Mouse (Mus musculus): ENCODE measurements around the gene Nat14. TPM values are rescaled to one million over a fixed set of nuclear protein-coding genes. Genes with fewer than 3 reads are reported as not detected.

The Nat14 gene
- 1.5 TPM for polyA plus RNA-seq (2014; fragmentation: Illumina TruSeq; extraction: RNeasy Lipid Tissue Mini Kit (QIAGEN cat#74804); ENCODE audit: low read depth, low replicate concordance)

DNA sequence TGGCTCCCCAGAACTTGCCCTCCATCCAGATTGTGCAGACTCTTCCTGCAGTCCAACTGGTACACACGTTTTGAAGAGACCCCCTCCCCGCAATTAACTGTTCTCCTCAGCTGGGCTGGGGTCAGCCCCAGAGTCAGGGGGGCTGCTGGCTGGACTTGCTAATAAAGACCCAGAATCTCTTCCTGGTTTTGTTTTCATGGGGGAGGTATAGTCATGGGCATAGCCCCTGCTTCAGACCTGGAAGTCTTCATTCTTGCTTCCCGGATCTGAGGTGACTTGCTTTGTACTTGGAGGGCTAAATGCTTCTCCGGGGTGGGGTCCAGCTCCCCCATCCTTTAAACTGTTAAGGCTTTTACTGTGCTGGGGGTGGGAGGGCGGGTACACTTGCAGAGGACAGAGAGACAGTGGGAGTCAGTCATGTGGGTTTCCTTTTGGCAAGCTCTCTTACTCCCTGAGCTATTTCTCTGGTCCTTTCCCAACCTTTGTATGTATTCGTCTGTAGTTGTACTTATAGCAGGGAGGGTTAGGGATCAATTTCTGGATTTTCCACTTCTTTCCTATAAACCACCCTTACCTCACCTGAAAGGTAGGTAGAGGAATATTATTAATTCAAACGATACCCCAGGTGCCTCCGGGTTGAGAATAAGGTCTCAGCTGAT is at the start of gene Nat14:
Gene Nat14, plus strand, starts transcription at position 205 of the 659 bp plus-strand sequence.

DNA sequence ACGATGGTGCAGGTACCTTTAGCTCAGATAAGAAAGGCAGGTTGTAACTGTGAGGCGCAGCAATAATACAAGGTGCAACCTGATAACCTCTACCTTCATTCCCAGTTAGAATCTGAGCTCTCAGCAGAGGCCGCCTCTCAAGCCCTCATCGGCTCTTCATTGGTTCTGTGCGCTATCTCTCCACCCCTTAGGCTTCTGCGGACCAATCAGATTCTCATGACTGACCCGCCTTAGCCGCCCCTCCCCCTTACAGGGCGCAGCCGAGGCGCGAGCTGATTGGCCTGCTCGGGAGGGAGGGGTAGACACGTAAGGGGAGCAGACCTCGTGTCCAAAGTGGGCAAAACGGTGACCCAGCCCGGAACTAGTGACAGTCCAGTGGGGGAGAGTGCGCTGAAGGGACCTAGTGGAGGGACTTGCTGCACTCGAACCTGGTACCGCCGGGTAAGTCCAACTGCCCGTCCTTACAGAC is 45.0 kb upstream of the Nat14 start, which contains the start of gene Isoc2a:
Gene Isoc2a, plus strand, starts transcription at position 401 of the 469 bp plus-strand sequence.

GRCm38 (mm10) chr7:4906466-4906950 is 15.3 kb upstream of the Nat14 start, which contains the start of gene Gm36210:
Gene Gm36210, minus strand, starts transcription at chr7:4906516.

GRCm38 (mm10) chr7:4915007-4915665 is 6.7 kb upstream of the Nat14 start, which contains the start of gene Zfp628:
Gene Zfp628, plus strand, starts transcription at chr7:4915217.

GRCm38 (mm10) chr7:4925441-4926381 is 3.9 kb downstream of the Nat14 start, which contains the start of gene Ssc5d:
Gene Ssc5d, plus strand, starts transcription at chr7:4925785.

GRCm38 (mm10) chr7:4964272-4964671 is 42.4 kb downstream of the Nat14 start, which contains the start of gene Sbk2:
Gene Sbk2, minus strand, starts transcription at chr7:4964406.

DNA sequence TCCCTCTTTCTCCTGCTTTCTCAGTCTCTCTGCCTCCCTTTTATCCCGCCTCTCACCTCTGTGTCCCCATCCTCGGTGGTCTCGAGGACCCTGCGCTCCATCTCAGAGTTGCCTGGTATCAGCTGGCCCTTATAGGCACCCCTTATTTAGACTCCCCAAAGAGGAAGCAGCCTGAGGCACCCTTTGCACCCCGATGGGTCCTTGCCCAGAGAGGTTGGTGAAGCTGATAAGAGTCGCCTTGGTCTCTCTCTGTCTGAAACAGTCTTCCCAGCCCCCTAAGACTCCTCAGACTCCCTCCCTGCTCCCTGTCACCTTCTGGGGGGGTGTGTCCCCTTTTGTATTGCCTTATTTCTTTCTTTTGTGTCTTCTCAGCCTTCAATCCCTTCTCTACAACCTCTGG is 49.2 kb downstream of the Nat14 start, which contains the start of gene Sbk3:
Gene Sbk3, minus strand, starts transcription at position 101 of the 400 bp plus-strand sequence.

Other genes with a start within 250 kb of the Nat14 start
- gene Hspbp1, start 237.0 kb upstream of the Nat14 start, polyA plus RNA-seq (2014; fragmentation: Illumina TruSeq; extraction: RNeasy Lipid Tissue Mini Kit (QIAGEN cat#74804); ENCODE audit: low read depth, low replicate concordance): not detected
- 0.35 TPM for gene Brsk1, start 231.4 kb upstream of the Nat14 start, polyA plus RNA-seq (2014; fragmentation: Illumina TruSeq; extraction: RNeasy Lipid Tissue Mini Kit (QIAGEN cat#74804); ENCODE audit: low read depth, low replicate concordance)
- gene Tmem150b, start 196.8 kb upstream of the Nat14 start, polyA plus RNA-seq (2014; fragmentation: Illumina TruSeq; extraction: RNeasy Lipid Tissue Mini Kit (QIAGEN cat#74804); ENCODE audit: low read depth, low replicate concordance): 4.8 TPM
- gene Kmt5c, start 181.9 kb upstream of the Nat14 start, polyA plus RNA-seq (2014; fragmentation: Illumina TruSeq; extraction: RNeasy Lipid Tissue Mini Kit (QIAGEN cat#74804); ENCODE audit: low read depth, low replicate concordance): 3.9 TPM
- not detected for gene Cox6b2, start 168.9 kb upstream of the Nat14 start, polyA plus RNA-seq (2014; fragmentation: Illumina TruSeq; extraction: RNeasy Lipid Tissue Mini Kit (QIAGEN cat#74804); ENCODE audit: low read depth, low replicate concordance)
- gene Fam71e2, start 150.7 kb upstream of the Nat14 start, polyA plus RNA-seq (2014; fragmentation: Illumina TruSeq; extraction: RNeasy Lipid Tissue Mini Kit (QIAGEN cat#74804); ENCODE audit: low read depth, low replicate concordance): not detected
- 0.38 TPM for gene Il11, start 139.2 kb upstream of the Nat14 start, polyA plus RNA-seq (2014; fragmentation: Illumina TruSeq; extraction: RNeasy Lipid Tissue Mini Kit (QIAGEN cat#74804); ENCODE audit: low read depth, low replicate concordance)
- not detected for gene Tmem190, start 139.1 kb upstream of the Nat14 start, polyA plus RNA-seq (2014; fragmentation: Illumina TruSeq; extraction: RNeasy Lipid Tissue Mini Kit (QIAGEN cat#74804); ENCODE audit: low read depth, low replicate concordance)
- gene Tmem238, start 132.4 kb upstream of the Nat14 start, polyA plus RNA-seq (2014; fragmentation: Illumina TruSeq; extraction: RNeasy Lipid Tissue Mini Kit (QIAGEN cat#74804); ENCODE audit: low read depth, low replicate concordance): 1.2 TPM
- 18.9 TPM for gene Rpl28, start 129.2 kb upstream of the Nat14 start, polyA plus RNA-seq (2014; fragmentation: Illumina TruSeq; extraction: RNeasy Lipid Tissue Mini Kit (QIAGEN cat#74804); ENCODE audit: low read depth, low replicate concordance)
- 2.9 TPM for gene Ube2s, start 109.4 kb upstream of the Nat14 start, polyA plus RNA-seq (2014; fragmentation: Illumina TruSeq; extraction: RNeasy Lipid Tissue Mini Kit (QIAGEN cat#74804); ENCODE audit: low read depth, low replicate concordance)
- gene Shisa7, start 77.3 kb upstream of the Nat14 start, polyA plus RNA-seq (2014; fragmentation: Illumina TruSeq; extraction: RNeasy Lipid Tissue Mini Kit (QIAGEN cat#74804); ENCODE audit: low read depth, low replicate concordance): 0.66 TPM
- gene Isoc2b, start 51.8 kb upstream of the Nat14 start, polyA plus RNA-seq (2014; fragmentation: Illumina TruSeq; extraction: RNeasy Lipid Tissue Mini Kit (QIAGEN cat#74804); ENCODE audit: low read depth, low replicate concordance): 1.4 TPM
- 0.44 TPM for gene Isoc2a, start 44.9 kb upstream of the Nat14 start, polyA plus RNA-seq (2014; fragmentation: Illumina TruSeq; extraction: RNeasy Lipid Tissue Mini Kit (QIAGEN cat#74804); ENCODE audit: low read depth, low replicate concordance)
- gene Gm36210, start 15.5 kb upstream of the Nat14 start, polyA plus RNA-seq (2014; fragmentation: Illumina TruSeq; extraction: RNeasy Lipid Tissue Mini Kit (QIAGEN cat#74804); ENCODE audit: low read depth, low replicate concordance): not detected
- not detected for gene Zfp628, start 6.8 kb upstream of the Nat14 start, polyA plus RNA-seq (2014; fragmentation: Illumina TruSeq; extraction: RNeasy Lipid Tissue Mini Kit (QIAGEN cat#74804); ENCODE audit: low read depth, low replicate concordance)
- 0.38 TPM for gene Ssc5d, start 3.8 kb downstream of the Nat14 start, polyA plus RNA-seq (2014; fragmentation: Illumina TruSeq; extraction: RNeasy Lipid Tissue Mini Kit (QIAGEN cat#74804); ENCODE audit: low read depth, low replicate concordance)
- gene Sbk2, start 42.4 kb downstream of the Nat14 start, polyA plus RNA-seq (2014; fragmentation: Illumina TruSeq; extraction: RNeasy Lipid Tissue Mini Kit (QIAGEN cat#74804); ENCODE audit: low read depth, low replicate concordance): not detected
- not detected for gene Sbk3, start 49.1 kb downstream of the Nat14 start, polyA plus RNA-seq (2014; fragmentation: Illumina TruSeq; extraction: RNeasy Lipid Tissue Mini Kit (QIAGEN cat#74804); ENCODE audit: low read depth, low replicate concordance)
- gene Zfp579, start 74.1 kb downstream of the Nat14 start, polyA plus RNA-seq (2014; fragmentation: Illumina TruSeq; extraction: RNeasy Lipid Tissue Mini Kit (QIAGEN cat#74804); ENCODE audit: low read depth, low replicate concordance): 36.0 TPM
- not detected for gene Zfp524, start 92.4 kb downstream of the Nat14 start, polyA plus RNA-seq (2014; fragmentation: Illumina TruSeq; extraction: RNeasy Lipid Tissue Mini Kit (QIAGEN cat#74804); ENCODE audit: low read depth, low replicate concordance)
- 12.5 TPM for gene Fiz1, start 92.7 kb downstream of the Nat14 start, polyA plus RNA-seq (2014; fragmentation: Illumina TruSeq; extraction: RNeasy Lipid Tissue Mini Kit (QIAGEN cat#74804); ENCODE audit: low read depth, low replicate concordance)
- not detected for gene Gm44973, start 93.5 kb downstream of the Nat14 start, polyA plus RNA-seq (2014; fragmentation: Illumina TruSeq; extraction: RNeasy Lipid Tissue Mini Kit (QIAGEN cat#74804); ENCODE audit: low read depth, low replicate concordance)
- 9.8 TPM for gene Zfp865, start 98.3 kb downstream of the Nat14 start, polyA plus RNA-seq (2014; fragmentation: Illumina TruSeq; extraction: RNeasy Lipid Tissue Mini Kit (QIAGEN cat#74804); ENCODE audit: low read depth, low replicate concordance)
- gene Ccdc106, start 98.5 kb downstream of the Nat14 start, polyA plus RNA-seq (2014; fragmentation: Illumina TruSeq; extraction: RNeasy Lipid Tissue Mini Kit (QIAGEN cat#74804); ENCODE audit: low read depth, low replicate concordance): not detected
- 2.8 TPM for gene 4632433K11Rik, start 112.1 kb downstream of the Nat14 start, polyA plus RNA-seq (2014; fragmentation: Illumina TruSeq; extraction: RNeasy Lipid Tissue Mini Kit (QIAGEN cat#74804); ENCODE audit: low read depth, low replicate concordance)
- 7.6 TPM for gene Zfp784, start 116.4 kb downstream of the Nat14 start, polyA plus RNA-seq (2014; fragmentation: Illumina TruSeq; extraction: RNeasy Lipid Tissue Mini Kit (QIAGEN cat#74804); ENCODE audit: low read depth, low replicate concordance)
- gene Zfp580, start 129.5 kb downstream of the Nat14 start, polyA plus RNA-seq (2014; fragmentation: Illumina TruSeq; extraction: RNeasy Lipid Tissue Mini Kit (QIAGEN cat#74804); ENCODE audit: low read depth, low replicate concordance): 0.41 TPM
- 19.6 TPM for gene U2af2, start 140.1 kb downstream of the Nat14 start, polyA plus RNA-seq (2014; fragmentation: Illumina TruSeq; extraction: RNeasy Lipid Tissue Mini Kit (QIAGEN cat#74804); ENCODE audit: low read depth, low replicate concordance)
- gene Epn1, start 158.2 kb downstream of the Nat14 start, polyA plus RNA-seq (2014; fragmentation: Illumina TruSeq; extraction: RNeasy Lipid Tissue Mini Kit (QIAGEN cat#74804); ENCODE audit: low read depth, low replicate concordance): 3.2 TPM
- not detected for gene Rfpl4, start 194.9 kb downstream of the Nat14 start, polyA plus RNA-seq (2014; fragmentation: Illumina TruSeq; extraction: RNeasy Lipid Tissue Mini Kit (QIAGEN cat#74804); ENCODE audit: low read depth, low replicate concordance)
- 1.2 TPM for gene Rasl2-9, start 203.9 kb downstream of the Nat14 start, polyA plus RNA-seq (2014; fragmentation: Illumina TruSeq; extraction: RNeasy Lipid Tissue Mini Kit (QIAGEN cat#74804); ENCODE audit: low read depth, low replicate concordance)
- not detected for gene Vmn1r55, start 227.6 kb downstream of the Nat14 start, polyA plus RNA-seq (2014; fragmentation: Illumina TruSeq; extraction: RNeasy Lipid Tissue Mini Kit (QIAGEN cat#74804); ENCODE audit: low read depth, low replicate concordance)